21 mouse cellular contexts compared by ENCODE assay signal in genomic region chr2:181832745-181833144, GRCm38 (mm10). TPM values are rescaled to one million over a fixed set of nuclear protein-coding genes. Genes with fewer than 3 reads are reported as not detected.
DNase-seq lines count a peak whose midpoint lies in the region; ATAC-seq and TF ChIP-seq lines count a peak whose summit lies in the region.
"Had no signal": no experiment of that assay in that cellular context is flagged by ENCODE, and none has a peak within 500 bp of the region (broad histone marks: within the 10 kb centered on the region; RNA-seq: fewer than 3 reads in every experiment).

No protein-coding gene starts in this region.

- DNase-seq in cerebellum, adult 11 months, result peak; percentile 26
- DNase-seq in cerebellum, postnatal 10 days, result no peak
- DNase-seq in 3134 (ENCODE audit: extremely low read depth, insufficient read length, low spot score), result peak; percentile 53
- peak; percentile 80 for DNase-seq in Muller cell, postnatal 12 days (ENCODE audit: inconsistent ontology term)
- peak; percentile 37 for DNase-seq in cerebellum, adult 9-11 months
- no peak for DNase-seq in kidney, adult 2 months
- DNase-seq: B cell, adult 2 months; embryo, embryonic 11 days; forebrain, postnatal 0 days; gastrocnemius, adult 2 months; heart, postnatal 10 days; kidney, adult 8-10 months; kidney, postnatal 25 days; liver, postnatal 0 days; thymus, postnatal 25 days had no signal

- H3K27ac ChIP-seq in kidney, adult 2 months (ENCODE audit: insufficient read depth, low read depth, low read length), result no peak overlapping the region
- H3K27ac ChIP-seq: gastrocnemius, adult 2 months; hindbrain, embryonic 12.5 days; limb, embryonic 10.5 days; midbrain, embryonic 10.5 days; neural tube, embryonic 12.5 days had no signal

- no peak overlapping the region for H3K4me3 ChIP-seq in kidney, adult 2 months (ENCODE audit: insufficient read depth, low read depth, low read length)
- H3K4me3 ChIP-seq: gastrocnemius, adult 2 months; hindbrain, embryonic 12.5 days; limb, embryonic 10.5 days; midbrain, embryonic 10.5 days; neural tube, embryonic 12.5 days had no signal

- TF ChIP-seq POLR2A in kidney, adult 2 months (IDR thresholded peaks at IDR 0.05; ENCODE audit: low read depth, low read length), result no peak

- WGBS in kidney, adult 2 months, result 82% methylated on average over 2 of the region's 2 CpGs

- no peak for ATAC-seq in frontal cortex, adult (ENCODE audit: low TSS enrichment)
- ATAC-seq: forebrain, postnatal 0 days; inflammation-experienced regulatory T-cells, adult 6 months; liver, postnatal 0 days had no signal

- no peak for TF ChIP-seq CTCF in kidney, adult 2 months (conservative IDR thresholded peaks at IDR 0.05; ENCODE audit: insufficient read depth, insufficient read length, low read depth, low read length)

- H3K36me3 ChIP-seq in kidney, adult 2 months (ENCODE audit: control insufficient read depth, insufficient read depth, low read length), result no peaks in the 10 kb centered on the region
- H3K36me3 ChIP-seq: limb, embryonic 10.5 days had no signal

- H3K4me1 ChIP-seq in kidney, adult 2 months (ENCODE audit: control insufficient read depth, insufficient read depth, low read length), result peaks cover 3% of the 10 kb centered on the region; the same call in 1 of the 2 replicates

- no peaks in the 10 kb centered on the region for H3K27me3 ChIP-seq in kidney, adult 2 months (replicated peaks; ENCODE audit: control insufficient read depth, insufficient read depth, low read length)
- H3K27me3 ChIP-seq: hindbrain, embryonic 12.5 days; neural tube, embryonic 12.5 days had no signal

RNA-seq across cellular contexts. Expression of gene Pcmtd2, which starts 4.9 kb away (rescaled TPM):
- polyA plus RNA-seq in kidney, adult 2 months (2012; rRNA removed), result 40.4 and 51.6 TPM in 2 replicates

RNA-seq across cellular contexts. Expression of gene Polr3k, which starts 31.4 kb away (rescaled TPM):
- polyA plus RNA-seq in kidney, adult 2 months (2012; rRNA removed), result 4.1 and 4.5 TPM in 2 replicates

Comparison
In these comparisons a context has a peak if more than half of its experiments do, and no peak if none do; other contexts are left out.
1. DNase-seq: peak in cerebellum, adult 11 months (single experiment), 3134 (single experiment), Muller cell, postnatal 12 days (single experiment) and cerebellum, adult 9-11 months (single experiment); none in cerebellum, postnatal 10 days (0 of 2) and kidney, adult 2 months (single experiment).